Mouse (Mus musculus): Measurements from ENCODE around the gene Prickle3. TPM values are rescaled to one million over a fixed set of nuclear protein-coding genes. Genes with fewer than 3 reads are reported as not detected.

Prickle3 gene
- polyA plus RNA-seq (2015; fragmentation: Nextera tagmentation; extraction: Ambion mirVana): 6.0 and 7.0 TPM in 2 replicates

GRCm38 (mm10) chrX:7657221-7657639 lies at the start of gene Prickle3:
Prickle3 (plus strand) TSS chrX:7657260.

GRCm38 (mm10) chrX:7638401-7639091 lies 18.5 kb upstream of the Prickle3 start, which contains the start of gene Syp:
Syp (plus strand) TSS chrX:7638471.

GRCm38 (mm10) chrX:7670921-7671623 lies 14.0 kb downstream of the Prickle3 start, which contains the start of gene Plp2:
Plp2 (minus strand) TSS chrX:7671390.

GRCm38 (mm10) chrX:7680864-7681263 lies 23.8 kb downstream of the Prickle3 start, which contains the start of gene Magix:
Magix (minus strand) TSS chrX:7681251.

GRCm38 (mm10) chrX:7696954-7697381 lies 39.9 kb downstream of the Prickle3 start, which contains the start of gene Gpkow:
Gpkow (plus strand) TSS chrX:7697131.

GRCm38 (mm10) chrX:7714135-7714899 lies 57.3 kb downstream of the Prickle3 start, which contains the start of gene Wdr45:
Wdr45 (plus strand) TSS chrX:7714333.

Other genes starting within 250 kb of the Prickle3 start
- 0.11 and 0.17 TPM in 2 replicates for gene Foxp3, start 83.6 kb upstream of the Prickle3 start, polyA plus RNA-seq (2015; fragmentation: Nextera tagmentation; extraction: Ambion mirVana)
- 2.0 and 2.6 TPM in 2 replicates for gene Ppp1r3f, start 83.0 kb upstream of the Prickle3 start, polyA plus RNA-seq (2015; fragmentation: Nextera tagmentation; extraction: Ambion mirVana)
- gene Ccdc22, start 51.7 kb upstream of the Prickle3 start, polyA plus RNA-seq (2015; fragmentation: Nextera tagmentation; extraction: Ambion mirVana): 18.1 and 20.4 TPM in 2 replicates
- gene Cacna1f, start 50.2 kb upstream of the Prickle3 start, polyA plus RNA-seq (2015; fragmentation: Nextera tagmentation; extraction: Ambion mirVana): 0.03 TPM in 1 of 2 replicates, not detected in the other
- gene Syp, start 18.8 kb upstream of the Prickle3 start, polyA plus RNA-seq (2015; fragmentation: Nextera tagmentation; extraction: Ambion mirVana): 29.4 and 43.0 TPM in 2 replicates
- 104 and 112 TPM in 2 replicates for gene Plp2, start 14.1 kb downstream of the Prickle3 start, polyA plus RNA-seq (2015; fragmentation: Nextera tagmentation; extraction: Ambion mirVana)
- gene Magix, start 24.0 kb downstream of the Prickle3 start, polyA plus RNA-seq (2015; fragmentation: Nextera tagmentation; extraction: Ambion mirVana): 0.30 and 0.63 TPM in 2 replicates
- 21.6 and 34.4 TPM in 2 replicates for gene Gpkow, start 39.9 kb downstream of the Prickle3 start, polyA plus RNA-seq (2015; fragmentation: Nextera tagmentation; extraction: Ambion mirVana)
- gene Wdr45, start 57.1 kb downstream of the Prickle3 start, polyA plus RNA-seq (2015; fragmentation: Nextera tagmentation; extraction: Ambion mirVana): 63.2 and 88.4 TPM in 2 replicates
- gene Gm45208, start 65.0 kb downstream of the Prickle3 start, polyA plus RNA-seq (2015; fragmentation: Nextera tagmentation; extraction: Ambion mirVana): 0.29 and 0.43 TPM in 2 replicates
- gene Praf2, start 71.2 kb downstream of the Prickle3 start, polyA plus RNA-seq (2015; fragmentation: Nextera tagmentation; extraction: Ambion mirVana): 25.9 and 43.7 TPM in 2 replicates
- 6.9 and 7.3 TPM in 2 replicates for gene Ccdc120, start 93.6 kb downstream of the Prickle3 start, polyA plus RNA-seq (2015; fragmentation: Nextera tagmentation; extraction: Ambion mirVana)
- gene Tfe3, start 105.3 kb downstream of the Prickle3 start, polyA plus RNA-seq (2015; fragmentation: Nextera tagmentation; extraction: Ambion mirVana): 20.3 and 26.3 TPM in 2 replicates
- 26.0 and 30.5 TPM in 2 replicates for gene Gripap1, start 132.5 kb downstream of the Prickle3 start, polyA plus RNA-seq (2015; fragmentation: Nextera tagmentation; extraction: Ambion mirVana)
- gene Kcnd1, start 165.0 kb downstream of the Prickle3 start, polyA plus RNA-seq (2015; fragmentation: Nextera tagmentation; extraction: Ambion mirVana): 1.8 and 2.8 TPM in 2 replicates
- 37.5 and 39.6 TPM in 2 replicates for gene Otud5, start 184.1 kb downstream of the Prickle3 start, polyA plus RNA-seq (2015; fragmentation: Nextera tagmentation; extraction: Ambion mirVana)
- 5.9 and 7.2 TPM in 2 replicates for gene Pim2, start 221.0 kb downstream of the Prickle3 start, polyA plus RNA-seq (2015; fragmentation: Nextera tagmentation; extraction: Ambion mirVana)
- 20.8 and 30.2 TPM in 2 replicates for gene Slc35a2, start 226.8 kb downstream of the Prickle3 start, polyA plus RNA-seq (2015; fragmentation: Nextera tagmentation; extraction: Ambion mirVana)
- 117 and 159 TPM in 2 replicates for gene Pqbp1, start 242.0 kb downstream of the Prickle3 start, polyA plus RNA-seq (2015; fragmentation: Nextera tagmentation; extraction: Ambion mirVana)
- 156 and 183 TPM in 2 replicates for gene Timm17b, start 242.1 kb downstream of the Prickle3 start, polyA plus RNA-seq (2015; fragmentation: Nextera tagmentation; extraction: Ambion mirVana)